Mouse (Mus musculus) testis, adult 10 weeks (tissue): Measurements from ENCODE around the gene Cog5. TPM values are rescaled to one million over a fixed set of nuclear protein-coding genes. Genes with fewer than 3 reads are reported as not detected.

Experiments used
- polyA plus RNA-seq: library from polyadenylated mRNA; stranded (reverse); fragments of 350-450 nt; fragmentation: Illumina TruSeq; extraction: RNeasy Lipid Tissue Mini Kit (QIAGEN cat#74804); gene quantifications from one replicate; pipeline ENCODE4 v1.2.3, GENCODE M21; 2014; ENCODE audit warnings: low read depth, low replicate concordance

Gene Cog5
- polyA plus RNA-seq = 52.3 TPM

GRCm38 (mm10) chr12:31654197-31654964 lies at the start of gene Cog5, which contains the start of gene Dus4l:
Gene Cog5, plus strand, starts transcription at chr12:31654869.
Gene Dus4l, minus strand, starts transcription at chr12:31654826.

GRCm38 (mm10) chr12:31634343-31635239 lies 20.1 kb upstream of the Cog5 start, which contains the start of gene Bcap29:
Gene Bcap29, minus strand, starts transcription at chr12:31634658.

GRCm38 (mm10) chr12:31713600-31713999 lies 58.9 kb downstream of the Cog5 start, which contains the start of gene Gpr22:
Gene Gpr22, minus strand, starts transcription at chr12:31713947.

GRCm38 (mm10) chr12:31949759-31950658 lies 295.3 kb downstream of the Cog5 start, which contains the start of gene Hbp1:
Gene Hbp1, minus strand, starts transcription at chr12:31950535.

Other genes with a start within 250 kb of the Cog5 start
- 42.6 TPM for gene Cbll1, start 155.3 kb upstream of the Cog5 start, polyA plus RNA-seq
- 0.21 TPM for gene Slc26a4, start 94.9 kb upstream of the Cog5 start, polyA plus RNA-seq
- gene Bcap29, start 20.2 kb upstream of the Cog5 start, polyA plus RNA-seq = 682 TPM
- 7.2 TPM for gene Dus4l, start within 50 bp of the Cog5 start, polyA plus RNA-seq
- gene Gpr22, start 59.1 kb downstream of the Cog5 start, polyA plus RNA-seq = not detected